Mouse (Mus musculus) midbrain, postnatal 0 days (tissue): Measurements from ENCODE around the gene Grm8. TPM values are rescaled to one million over a fixed set of nuclear protein-coding genes. Genes with fewer than 3 reads are reported as not detected.

Experiments used
- ATAC-seq: fragments of 200-750 bp; cut with Nextera tagmentation; 2 replicates; pipeline ENCODE4 v1.8.0; 2017; ENCODE audit warnings: moderate number of reproducible peaks, mild to moderate bottlenecking, moderate TSS enrichment, moderate library complexity; ENCODE audit not compliant: low FRiP score
- DNase-seq: peaks from one replicate; pipeline ENCODE4 v3.0.0-alpha.2; 2015; ENCODE audit warnings: low spot score
- H3K27ac ChIP-seq: fragments of 300-500 bp; sonication (generic); 2 replicates; pipeline ENCODE4 v1.5.1; 2014; ENCODE audit warnings: low read depth, mild to moderate bottlenecking, low read length, mixed read lengths
- H3K27me3 ChIP-seq: fragments of 300-500 bp; sonication (generic); 2 replicates; pipeline ENCODE4 v1.6.1; 2014; ENCODE audit warnings: low read length, control low read depth, mixed read lengths; ENCODE audit not compliant: insufficient read depth
- H3K36me3 ChIP-seq: fragments of 300-500 bp; sonication (generic); 2 replicates; pipeline ENCODE4 v1.6.1; 2014; ENCODE audit warnings: low read length, control low read depth, mixed read lengths; ENCODE audit not compliant: insufficient read depth
- H3K4me1 ChIP-seq: fragments of 300-500 bp; sonication (generic); 2 replicates; pipeline ENCODE4 v1.6.1; 2014; ENCODE audit warnings: mild to moderate bottlenecking, control low read depth, antibody characterized with exemption, low read length, mixed read lengths; ENCODE audit not compliant: insufficient read depth
- H3K4me2 ChIP-seq: fragments of 300-500 bp; sonication (generic); 2 replicates; pipeline ENCODE4 v1.6.1; 2014; ENCODE audit warnings: low read depth, mild to moderate bottlenecking, low read length, mixed read lengths; ENCODE audit not compliant: poor library complexity, severe bottlenecking
- H3K4me3 ChIP-seq: fragments of 300-500 bp; sonication (generic); 2 replicates; pipeline ENCODE4 v1.5.1; 2014; ENCODE audit warnings: low read depth, mild to moderate bottlenecking, low read length, moderate library complexity
- H3K9ac ChIP-seq: fragments of 300-500 bp; sonication (generic); replicated peaks from 2 replicates; pipeline ENCODE4 v1.6.1; 2014; ENCODE audit warnings: mild to moderate bottlenecking, low read length, moderate library complexity, mixed read lengths; ENCODE audit not compliant: poor library complexity, severe bottlenecking
- H3K9me3 ChIP-seq: fragments of 300-500 bp; sonication (generic); 2 replicates; pipeline ENCODE4 v1.6.1; 2016; ENCODE audit warnings: low read length, control low read depth
- CTCF ChIP-seq: IDR thresholded peaks from 2 replicates; pipeline ENCODE4 v1.5.1; 2016; ENCODE audit warnings: antibody characterized with exemption, mild to moderate bottlenecking
- WGBS: fragments of 180-500 bp; shearing (Covaris S2); extraction: QIAGEN DNeasy Blood & Tissue Kit; methylation state at CpG from one replicate; pipeline ENCODE4 v1.1.7; 2014; 5-methylcytosine and 5-hydroxymethylcytosine counted together
- polyA plus RNA-seq: library from polyadenylated mRNA; unstranded; fragments of >200 nt; fragmentation: Nextera tagmentation; extraction: Ambion mirVana; gene quantifications from 2 replicates; pipeline ENCODE4 v1.2.1, GENCODE M21; 2015
- total RNA-seq: library from RNA; depleted of rRNA; stranded (reverse); fragments of >200 nt; gene quantifications from 2 replicates; pipeline ENCODE4 v1.2.3, GENCODE M21; 2014

Gene Grm8
- total and polyA plus RNA-seq, 2 experiments from 2014 or later: 17.4 to 25.8 TPM

DNA sequence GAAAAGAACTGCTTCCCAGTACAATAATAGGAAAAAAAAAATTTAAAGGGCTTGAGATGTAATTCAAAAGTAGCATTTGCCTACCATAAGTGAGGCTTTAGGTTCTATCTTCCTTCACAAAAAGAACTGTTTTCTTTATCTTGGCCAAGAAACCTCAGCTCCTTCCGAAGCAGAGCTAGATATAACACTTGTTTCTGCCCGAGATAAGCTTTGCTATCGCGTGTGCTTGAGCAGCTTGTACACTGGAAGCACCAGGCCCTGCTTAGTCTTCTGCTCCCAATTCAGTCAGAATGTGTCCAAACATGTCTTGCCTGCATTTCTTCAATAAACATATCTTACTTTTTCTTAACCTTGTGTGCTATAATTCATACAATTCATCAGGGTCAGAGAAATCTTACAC is 783.8 kb downstream of the Grm8 start:
- no peaks in the 10 kb centered on the region for H3K9me3 ChIP-seq
- no peaks in the 10 kb centered on the region for H3K27me3 ChIP-seq
- no peak overlapping the region for H3K27ac ChIP-seq
- WGBS: 96% methylated on average over 4 of the region's 4 CpGs
- ATAC-seq (no peak), DNase-seq (no peak)
- H3K4me1 ChIP-seq: no peaks in the 10 kb centered on the region
- no peak for TF ChIP-seq CTCF
- H3K4me3 ChIP-seq: no peak overlapping the region
- H3K4me2 ChIP-seq: no peak overlapping the region
- H3K9ac ChIP-seq: no peak overlapping the region
- no peaks in the 10 kb centered on the region for H3K36me3 ChIP-seq

DNA sequence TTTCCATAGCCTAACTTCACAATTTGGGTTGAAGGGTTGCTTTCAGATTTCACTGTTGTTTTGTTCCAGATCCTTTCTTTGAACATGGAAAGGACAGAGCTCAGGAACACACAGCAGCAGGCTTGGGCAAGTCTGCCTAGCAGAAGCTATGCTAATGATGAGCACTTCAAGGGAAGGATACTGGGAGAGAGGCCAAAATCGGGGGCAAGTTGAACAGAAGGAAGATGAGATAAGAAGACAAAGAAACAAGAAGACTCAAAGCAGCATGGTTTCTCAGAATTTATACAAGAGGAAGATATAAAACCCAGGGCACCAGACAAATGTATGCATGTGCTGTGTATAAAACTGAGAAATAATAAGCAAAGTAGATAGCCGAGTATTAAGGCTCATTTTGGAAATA is 786.7 kb downstream of the Grm8 start:
- Histone ChIP-seq H3K4me3 (no peak overlapping the region), H3K27me3 (no peaks in the 10 kb centered on the region), H3K36me3 (no peaks in the 10 kb centered on the region), H3K27ac (no peak overlapping the region), H3K4me2 (no peak overlapping the region), H3K9ac (no peak overlapping the region), H3K4me1 (no peaks in the 10 kb centered on the region), H3K9me3 (no peaks in the 10 kb centered on the region)
- no peak for TF ChIP-seq CTCF
- DNase-seq (no peak), ATAC-seq (no peak)
- 55% methylated on average over 2 of the region's 2 CpGs for WGBS

DNA sequence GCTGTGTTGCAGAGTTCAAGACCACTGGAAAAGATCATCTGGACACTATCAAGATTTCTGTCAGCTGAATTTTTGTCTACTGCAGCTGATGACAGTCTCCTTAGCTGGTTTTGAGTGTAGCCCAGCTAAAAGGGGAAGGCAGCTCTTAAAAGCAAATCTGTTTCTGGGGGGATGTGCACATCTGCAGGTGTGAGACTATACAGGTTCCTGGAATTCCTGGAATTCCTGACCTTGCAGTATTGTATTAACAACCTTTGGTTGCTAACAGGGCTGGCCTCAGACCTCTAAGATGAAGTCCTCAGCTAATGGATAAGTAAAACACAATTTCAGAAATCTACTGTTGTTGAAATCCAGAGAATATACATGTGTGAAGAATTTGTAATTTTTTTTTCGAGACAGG is 788.7 kb downstream of the Grm8 start:
- H3K4me2 ChIP-seq: no peak overlapping the region
- no peak for ATAC-seq
- WGBS: 87% methylated on average over 1 of the region's 1 CpGs
- no peak for TF ChIP-seq CTCF
- H3K4me3 ChIP-seq: no peak overlapping the region
- no peak overlapping the region for H3K27ac ChIP-seq
- H3K9ac ChIP-seq: no peak overlapping the region
- DNase-seq: no peak
- H3K4me1 ChIP-seq: no peaks in the 10 kb centered on the region
- H3K27me3 ChIP-seq: no peaks in the 10 kb centered on the region
- no peaks in the 10 kb centered on the region for H3K9me3 ChIP-seq
- H3K36me3 ChIP-seq: no peaks in the 10 kb centered on the region

DNA sequence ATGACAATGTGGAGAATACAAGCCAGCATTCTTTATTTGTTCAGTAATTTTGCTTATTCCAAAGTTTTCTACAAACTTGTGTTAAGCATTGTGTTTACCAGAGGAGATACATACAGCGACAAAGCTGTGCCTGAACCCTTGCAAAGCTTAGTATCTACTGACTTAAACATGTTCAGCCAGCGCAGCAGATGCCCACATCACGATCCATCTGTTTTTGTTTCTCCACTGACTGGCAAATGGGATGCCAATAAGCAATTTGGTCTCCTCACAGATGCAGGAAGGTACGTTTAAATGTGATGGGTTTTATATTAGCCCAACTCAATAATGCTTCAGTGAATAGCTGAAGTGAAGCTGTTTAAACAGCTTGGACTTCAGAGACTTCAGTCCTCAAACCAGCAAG is 794.8 kb downstream of the Grm8 start:
- WGBS: 89% methylated on average over 4 of the region's 4 CpGs
- TF ChIP-seq CTCF: no peak

DNA sequence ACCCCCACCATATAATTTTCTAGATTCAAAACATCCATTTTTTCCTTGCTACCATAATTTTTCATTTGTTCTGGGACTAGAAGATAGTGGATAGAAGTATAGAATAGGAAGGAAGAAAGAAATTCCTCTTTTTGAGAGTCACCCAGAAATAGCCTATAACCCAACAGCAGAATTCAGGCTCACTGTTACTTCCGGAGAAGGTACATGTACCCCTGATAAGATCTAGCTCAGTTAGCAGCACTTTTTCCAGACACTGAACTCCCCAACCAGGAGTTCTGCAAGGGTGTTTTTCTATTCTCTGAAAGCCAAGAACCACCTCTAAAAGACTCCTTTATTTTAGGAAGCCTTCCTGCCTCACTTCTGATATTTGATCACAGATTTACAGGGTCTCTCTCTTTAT is 816.4 kb downstream of the Grm8 start:
- H3K27me3 ChIP-seq: no peaks in the 10 kb centered on the region
- H3K4me1 ChIP-seq: no peaks in the 10 kb centered on the region
- WGBS: 90% methylated on average over 1 of the region's 1 CpGs
- no peak for DNase-seq
- TF ChIP-seq CTCF: no peak
- H3K36me3 ChIP-seq: no peaks in the 10 kb centered on the region
- H3K27ac ChIP-seq: no peak overlapping the region
- H3K4me2 ChIP-seq: no peak overlapping the region
- H3K4me3 ChIP-seq: no peak overlapping the region
- no peaks in the 10 kb centered on the region for H3K9me3 ChIP-seq
- ATAC-seq: no peak
- H3K9ac ChIP-seq: no peak overlapping the region

More for the DNA sequence above, 794.8 kb downstream of the Grm8 start:
- H3K9me3 ChIP-seq: no peaks in the 10 kb centered on the region
- no peak overlapping the region for H3K4me2 ChIP-seq
- no peaks in the 10 kb centered on the region for H3K36me3 ChIP-seq
- H3K9ac ChIP-seq: no peak overlapping the region
- H3K4me3 ChIP-seq: no peak overlapping the region
- DNase-seq (no peak), ATAC-seq (no peak)
- no peak overlapping the region for H3K27ac ChIP-seq
- no peaks in the 10 kb centered on the region for H3K27me3 ChIP-seq
- H3K4me1 ChIP-seq: no peaks in the 10 kb centered on the region

DNA sequence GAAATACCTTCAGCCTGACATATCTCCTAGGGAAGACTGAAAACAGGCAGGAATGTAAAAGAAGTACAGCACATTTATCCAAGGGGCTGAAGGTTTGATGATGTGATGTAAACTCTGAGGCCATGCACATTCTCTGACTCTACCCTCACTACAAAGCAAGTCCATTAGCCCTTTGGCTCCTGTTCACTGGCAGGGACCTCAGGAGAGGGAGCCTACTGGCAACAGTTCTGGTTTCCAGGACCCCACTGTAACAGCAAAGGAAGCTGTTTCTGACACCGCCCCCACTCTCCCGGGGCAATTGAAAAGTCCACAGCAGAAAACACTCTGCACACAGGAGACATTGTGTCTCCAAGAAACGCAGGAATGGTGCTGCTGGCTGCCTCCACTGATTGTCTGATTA is 817.6 kb downstream of the Grm8 start:
- H3K27ac ChIP-seq: no peak overlapping the region
- H3K27me3 ChIP-seq: no peaks in the 10 kb centered on the region
- no peak overlapping the region for H3K9ac ChIP-seq
- no peaks in the 10 kb centered on the region for H3K9me3 ChIP-seq
- H3K4me2 ChIP-seq: no peak overlapping the region
- H3K36me3 ChIP-seq: no peaks in the 10 kb centered on the region
- H3K4me3 ChIP-seq: no peak overlapping the region
- peak; percentile 55 for DNase-seq
- TF ChIP-seq CTCF: no peak
- 44% methylated on average over 3 of the region's 3 CpGs for WGBS
- no peaks in the 10 kb centered on the region for H3K4me1 ChIP-seq
- peak; percentile 38; the same call in 1 of the 2 replicates for ATAC-seq
